Mouse (Mus musculus): Measurements from ENCODE around the gene Alk.
"Not testable (repeated sequence)": the region's sequence is repeated elsewhere in the genome, so short reads cannot be mapped to it uniquely, and the experiment has no call there.

Alk gene

GRCm38 (mm10) chr17:72528481-72528880 lies 75.9 kb downstream of the Alk start:
- no peak for DNase-seq (ENCODE audit: low read depth, low spot score)

DNA sequence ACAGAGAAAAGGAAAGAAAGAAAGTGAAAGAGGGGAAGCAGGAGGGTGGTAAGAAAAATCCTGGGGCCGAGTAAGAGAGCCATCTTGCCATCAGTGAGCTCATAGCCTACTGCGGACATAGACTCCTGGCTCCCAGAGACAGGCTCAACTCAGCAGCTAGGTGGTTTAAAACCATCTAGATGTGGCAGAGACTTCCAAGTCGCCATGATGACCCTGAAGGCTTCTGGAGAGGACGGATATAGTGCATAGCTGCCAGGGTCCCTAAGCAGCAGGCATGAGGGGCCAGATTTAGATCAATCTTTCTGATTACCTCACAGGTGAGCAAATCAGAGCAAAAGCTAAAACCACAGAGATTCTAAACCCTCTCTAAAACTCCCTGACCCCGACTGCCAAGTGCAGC lies 76.9 kb downstream of the Alk start:
- no peak for DNase-seq (ENCODE audit: low read depth, low spot score)

DNA sequence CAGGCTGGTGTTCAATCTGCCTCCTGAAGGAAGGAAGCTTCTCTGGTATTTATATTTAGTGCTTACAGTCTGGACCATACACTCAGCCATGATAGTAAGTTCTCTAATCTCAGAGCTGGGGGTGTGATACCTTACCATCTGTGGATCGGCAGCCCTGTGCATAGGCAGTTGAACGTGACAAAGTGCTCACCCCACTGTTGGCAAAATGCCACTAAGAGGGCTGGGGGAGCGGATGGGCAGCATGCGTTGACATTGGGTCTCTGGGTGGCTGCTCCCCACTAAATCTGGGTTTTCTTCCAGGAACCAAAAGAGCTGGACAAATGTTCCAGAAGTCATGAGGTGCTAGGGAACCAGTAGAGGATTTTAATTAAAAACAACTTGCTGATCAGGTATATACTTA lies 78.1 kb downstream of the Alk start:
- no peak for DNase-seq (ENCODE audit: low read depth, low spot score)

DNA sequence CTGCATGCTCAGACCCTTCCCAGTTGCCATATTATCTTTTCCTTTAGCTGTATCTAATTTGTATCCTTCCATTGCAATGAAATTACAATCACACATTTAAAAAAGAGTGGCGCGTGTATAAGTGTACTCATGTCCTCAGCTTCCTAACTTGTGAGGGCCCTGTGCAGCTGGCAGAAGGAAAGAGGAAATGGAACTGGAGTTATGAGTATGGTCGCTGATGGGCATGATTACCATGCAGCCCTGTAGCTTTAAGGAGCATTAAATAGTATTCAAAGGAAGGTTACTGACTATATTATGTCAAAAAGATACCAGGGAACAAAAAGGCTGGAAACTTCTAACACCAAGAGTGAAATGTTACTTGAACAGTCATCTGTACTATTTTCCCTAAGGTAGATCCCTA lies 79.6 kb downstream of the Alk start:
- no peak for DNase-seq (ENCODE audit: low read depth, low spot score)

DNA sequence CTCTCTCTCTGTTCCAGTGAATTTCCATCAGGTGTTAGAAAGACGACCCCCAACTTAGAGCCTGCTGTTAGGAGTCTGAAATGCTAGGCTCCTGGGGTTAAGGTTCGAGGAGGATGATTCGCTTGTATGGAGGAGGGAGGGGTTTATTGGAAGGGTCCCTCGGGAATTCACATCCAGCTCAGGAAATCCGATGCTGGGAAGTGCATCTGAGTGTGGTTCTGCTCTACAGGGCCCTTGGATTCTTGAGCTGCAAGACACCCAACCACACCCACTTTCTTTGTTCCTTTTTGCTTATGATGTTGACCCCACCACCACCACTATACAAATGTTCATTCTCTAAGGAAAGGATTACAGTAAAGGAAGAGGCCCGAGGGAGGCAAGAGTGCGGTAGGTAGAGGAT lies 81.4 kb downstream of the Alk start:
- no peak for DNase-seq (ENCODE audit: low read depth, low spot score)

GRCm38 (mm10) chr17:72522381-72522780 lies 82.0 kb downstream of the Alk start:
- no peak for DNase-seq (ENCODE audit: low read depth, low spot score)

DNA sequence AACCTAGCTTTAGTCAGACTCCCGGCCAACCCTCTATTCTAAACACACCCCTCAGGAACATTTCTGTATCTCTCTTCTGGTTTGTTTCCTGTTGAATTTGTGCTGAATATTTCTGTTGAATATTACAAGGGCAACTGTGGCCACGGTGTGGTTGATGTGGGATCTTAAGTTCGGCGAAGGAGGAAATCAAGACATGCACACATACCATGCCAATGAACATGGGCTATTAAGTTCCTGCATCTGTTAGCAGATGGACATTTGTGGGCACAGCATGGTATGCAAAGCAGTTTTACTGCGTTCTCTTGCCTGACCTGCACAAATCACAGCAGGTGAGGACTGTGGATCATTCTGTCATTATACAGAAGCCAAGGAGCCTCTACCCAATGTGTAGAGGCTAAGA lies 83.1 kb downstream of the Alk start:
- DNase-seq (ENCODE audit: low read depth, low spot score) = no peak

GRCm38 (mm10) chr17:72510746-72511145 lies 93.7 kb downstream of the Alk start:
- no peak for DNase-seq (ENCODE audit: low read depth, low spot score)

- no peak for DNase-seq (ENCODE audit: low read depth, low spot score)
Measured at GRCm38 (mm10) chr17:72508678-72509394, 95.6 kb downstream of the Alk start.

GRCm38 (mm10) chr17:72505213-72505612 lies 99.2 kb downstream of the Alk start:
- no peak for DNase-seq (ENCODE audit: low read depth, low spot score)

GRCm38 (mm10) chr17:72504581-72504980 lies 99.8 kb downstream of the Alk start:
- DNase-seq (ENCODE audit: low read depth, low spot score) = no peak

GRCm38 (mm10) chr17:72495395-72495794 lies 109.0 kb downstream of the Alk start:
- no peak for DNase-seq (ENCODE audit: low read depth, low spot score)

DNA sequence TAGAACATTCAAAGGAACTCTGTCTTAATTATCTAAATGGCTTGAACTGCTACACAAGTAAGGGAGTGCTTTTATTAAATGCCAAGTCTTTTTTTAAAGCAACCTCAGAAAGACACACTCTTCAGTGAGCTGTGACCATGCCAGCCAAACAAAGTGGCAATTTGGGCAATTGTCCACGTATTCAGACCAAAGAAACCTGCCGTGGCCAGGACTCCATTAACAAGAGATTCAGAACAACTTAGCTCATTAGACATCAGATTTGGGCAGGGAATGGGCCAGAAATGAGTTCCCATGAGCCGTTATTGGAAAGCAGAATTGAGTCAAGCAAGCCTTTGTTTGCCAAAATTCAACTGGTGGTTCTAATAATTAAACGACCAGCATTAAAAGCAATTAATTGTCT lies 118.8 kb downstream of the Alk start:
- DNase-seq (ENCODE audit: low read depth, low spot score) = no peak

DNA sequence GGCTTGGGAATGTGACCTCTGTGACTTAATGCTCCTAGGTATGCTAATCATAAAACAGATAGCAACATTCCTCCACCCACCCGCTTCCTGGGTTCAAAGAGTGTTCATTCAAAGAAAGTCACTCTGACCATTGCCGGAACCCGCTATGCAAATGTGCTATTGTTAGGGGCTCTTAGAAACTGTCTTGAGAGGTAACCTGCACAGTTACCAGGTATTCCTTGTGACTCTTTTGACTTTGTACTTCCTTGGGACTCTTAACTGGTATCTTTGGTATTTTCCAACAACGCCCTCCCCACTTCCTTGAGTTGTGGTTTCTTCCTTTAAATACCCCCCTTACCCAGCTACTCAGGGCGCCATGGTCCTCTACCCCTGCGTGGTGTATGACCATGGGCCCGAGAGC lies 125.2 kb downstream of the Alk start:
- not testable (repeated sequence) for DNase-seq (ENCODE audit: low read depth, low spot score)

DNA sequence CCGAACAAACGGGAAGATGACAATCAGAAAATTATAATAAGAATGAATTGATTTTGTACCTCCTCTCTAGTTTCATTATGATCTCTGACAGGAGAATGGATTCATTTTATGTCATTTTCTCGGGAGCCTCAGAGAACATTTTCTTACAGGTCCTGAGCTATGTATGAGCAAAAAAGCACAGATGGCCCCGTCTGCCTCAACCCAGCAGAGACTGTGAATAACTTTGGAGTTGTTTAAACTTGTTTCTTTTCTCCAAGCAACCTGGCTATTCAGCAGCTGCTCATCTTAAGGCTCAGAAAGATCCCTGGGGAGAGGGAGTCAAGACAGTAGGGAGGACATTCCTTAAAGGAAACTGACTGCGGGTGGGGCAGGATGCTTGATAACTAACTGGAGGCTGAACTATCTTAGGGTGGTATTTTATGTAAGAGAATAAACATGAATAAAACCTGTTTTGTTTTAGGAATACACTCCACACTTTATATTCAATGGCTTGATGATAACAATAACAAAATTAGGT lies 126.5 kb downstream of the Alk start:
- DNase-seq (ENCODE audit: low read depth, low spot score) = no peak

GRCm38 (mm10) chr17:72476956-72477355 lies 127.5 kb downstream of the Alk start:
- DNase-seq (ENCODE audit: low read depth, low spot score) = no peak

DNA sequence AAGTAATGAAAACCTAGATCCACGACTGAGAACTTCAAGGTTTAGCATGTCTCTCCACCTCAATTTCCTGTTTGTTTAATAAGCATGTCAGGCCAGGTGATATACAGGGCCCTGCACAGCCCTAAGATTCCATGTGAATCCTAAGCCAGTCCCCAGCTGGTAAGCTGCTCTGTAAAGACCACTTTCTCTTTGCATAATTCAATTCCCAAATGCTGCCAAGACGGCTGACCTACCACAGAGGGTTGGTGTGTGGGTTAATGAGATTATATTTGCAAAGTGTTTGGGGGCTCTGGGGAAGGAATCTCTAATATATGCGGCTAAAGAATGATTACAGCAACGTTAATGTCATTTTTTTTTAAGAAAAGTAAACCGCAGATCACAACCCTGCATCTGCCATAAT lies 130.3 kb downstream of the Alk start:
- DNase-seq (ENCODE audit: low read depth, low spot score) = no peak

GRCm38 (mm10) chr17:72448477-72448876 lies 155.9 kb downstream of the Alk start:
- DNase-seq (ENCODE audit: low read depth, low spot score) = no peak

DNA sequence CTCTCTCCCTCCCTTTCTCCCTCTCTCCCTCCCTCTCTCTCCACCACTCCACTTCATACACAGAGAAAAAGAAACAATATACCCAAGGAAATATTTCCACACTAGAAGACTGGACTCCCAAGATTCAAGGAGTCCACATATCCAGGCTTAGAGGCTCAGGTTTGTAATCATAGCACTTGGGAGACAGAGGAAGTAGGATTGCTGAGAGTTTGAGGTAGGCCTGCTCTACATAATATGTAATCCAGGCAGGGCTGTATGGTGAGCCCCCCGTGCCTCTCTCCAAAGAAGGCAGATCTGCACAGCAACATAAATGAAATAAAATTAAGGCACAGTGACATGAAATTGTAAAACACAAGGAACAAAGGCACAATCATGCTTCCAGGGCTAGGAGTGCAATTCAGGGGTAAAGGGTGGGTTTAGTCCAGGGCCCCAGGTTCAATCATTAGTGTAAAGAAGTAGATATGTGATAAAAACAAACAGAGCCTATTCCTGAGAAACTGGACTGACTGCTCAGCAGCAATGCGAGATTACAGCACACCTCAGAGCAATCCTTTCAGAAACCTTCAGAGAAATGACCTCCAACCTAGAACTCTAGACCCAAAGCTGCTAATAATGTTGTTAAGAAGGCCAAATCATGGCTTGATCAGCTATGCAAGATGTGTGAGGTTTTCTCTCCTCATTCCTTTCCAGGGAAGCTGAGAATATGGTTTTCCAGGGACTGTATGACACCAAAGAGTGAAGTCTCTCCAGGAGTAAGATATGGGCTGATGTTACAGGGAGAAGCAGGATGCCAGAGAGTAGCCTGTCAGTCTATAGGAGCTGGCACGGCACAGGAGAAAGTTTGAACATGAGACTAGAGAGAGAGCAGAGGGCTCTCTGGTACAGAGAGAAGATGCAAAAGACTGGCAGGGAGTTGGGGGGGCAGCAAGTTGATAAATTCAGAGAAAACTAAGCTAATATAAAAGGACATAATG lies 158.9 kb downstream of the Alk start:
- DNase-seq (ENCODE audit: low read depth, low spot score) = no peak

DNA sequence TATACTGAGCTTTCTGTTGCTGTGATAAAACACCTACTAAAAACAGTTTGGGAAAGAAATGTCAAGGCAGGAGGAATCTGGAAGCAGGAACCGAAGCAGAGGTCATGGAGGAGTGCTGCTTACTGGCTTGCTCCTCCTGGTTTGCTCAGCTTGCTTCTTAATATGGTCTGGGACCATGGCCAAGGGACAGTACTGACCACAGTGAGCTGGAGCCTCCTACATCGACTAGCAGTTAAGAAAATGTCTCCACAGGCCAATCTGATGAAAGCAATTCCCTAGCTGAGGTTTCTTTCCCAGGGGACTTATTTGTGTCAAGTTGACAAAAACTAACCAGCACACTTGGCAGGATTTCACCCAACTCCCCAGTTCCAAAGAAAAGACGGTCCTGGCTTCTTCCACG lies 187.0 kb downstream of the Alk start:
- DNase-seq (ENCODE audit: low read depth, low spot score) = no peak

GRCm38 (mm10) chr17:72414676-72415075 lies 189.8 kb downstream of the Alk start:
- no peak for DNase-seq (ENCODE audit: low read depth, low spot score)

GRCm38 (mm10) chr17:72404813-72405212 lies 199.6 kb downstream of the Alk start:
- no peak for DNase-seq (ENCODE audit: low read depth, low spot score)

GRCm38 (mm10) chr17:72401861-72402260 lies 202.6 kb downstream of the Alk start:
- DNase-seq (ENCODE audit: low read depth, low spot score) = no peak
